Mouse (Mus musculus) lung, postnatal 0 days (tissue): ENCODE data around the gene Casp9.

Experiments
- CTCF ChIP-seq: IDR thresholded peaks from 2 replicates; pipeline ENCODE4 v1.5.1; 2016; ENCODE audit warnings: antibody characterized with exemption, mild to moderate bottlenecking
- EP300 ChIP-seq: IDR thresholded peaks from 2 replicates; pipeline ENCODE4 v1.6.1; 2016; ENCODE audit warnings: antibody characterized with exemption, mild to moderate bottlenecking, control low read depth

GRCm38 (mm10) chr4:141796356-141796755 is 2.9 kb downstream of the Casp9 start:
- TF ChIP-seq EP300, result no peak
- TF ChIP-seq CTCF, result no peak
